Mouse (Mus musculus) natural killer cell, adult 2 months (primary cell): ENCODE results near the gene Arhgap15.
A peak's percentile ranks its signal among the peaks of the same experiment; 100 is the strongest.
"Not testable (repeated sequence)": the region's sequence is repeated elsewhere in the genome, so short reads cannot be mapped to it uniquely, and the experiment has no call there.

ENCODE experiments used
- DNase-seq, 2 experiments: peaks; one replicate each; pipeline ENCODE4 v3.0.0; 2022; ENCODE audit warnings: low spot score in 2 of 2

The Arhgap15 gene

GRCm38 (mm10) chr2:43748287-43748983, at the start of gene Arhgap15:
Gene Arhgap15 (plus strand): TSS chr2:43748824.
- peak; percentile 58 to 60 for DNase-seq

GRCm38 (mm10) chr2:43712611-43713138, 35.9 kb upstream of the Arhgap15 start:
- no peak for DNase-seq

- DNase-seq = peak; percentile 47 to 69
These were observed 26.0 kb upstream of the Arhgap15 start for GRCm38 (mm10) chr2:43722446-43723103.

- no peak for DNase-seq
These were observed 25.5 kb upstream of the Arhgap15 start for GRCm38 (mm10) chr2:43723104-43723541.

- no peak for DNase-seq
These were observed 21.4 kb upstream of the Arhgap15 start for GRCm38 (mm10) chr2:43727181-43727580.

- peak; percentile 71 to 74 for DNase-seq
These were observed 20.9 kb upstream of the Arhgap15 start for GRCm38 (mm10) chr2:43727693-43728092.

GRCm38 (mm10) chr2:43728831-43729230, 19.8 kb upstream of the Arhgap15 start:
- no peak for DNase-seq

GRCm38 (mm10) chr2:43732396-43732795, 16.2 kb upstream of the Arhgap15 start:
- no peak for DNase-seq

- not testable (repeated sequence) for DNase-seq
These were observed 13.6 kb upstream of the Arhgap15 start for GRCm38 (mm10) chr2:43735071-43735470.

GRCm38 (mm10) chr2:43737546-43737945, 11.1 kb upstream of the Arhgap15 start:
- no peak for DNase-seq

GRCm38 (mm10) chr2:43738562-43739112, 10.0 kb upstream of the Arhgap15 start:
- peak; percentile 73 to 74 for DNase-seq

GRCm38 (mm10) chr2:43739190-43739818, 9.3 kb upstream of the Arhgap15 start:
- peak; percentile 7 to 60 for DNase-seq

- DNase-seq = no peak
These were observed 697 bp downstream of the Arhgap15 start for GRCm38 (mm10) chr2:43749321-43749720.

- no peak for DNase-seq
These were observed 7.3 kb downstream of the Arhgap15 start for GRCm38 (mm10) chr2:43755899-43756298.

GRCm38 (mm10) chr2:43756626-43757025, 8.0 kb downstream of the Arhgap15 start:
- DNase-seq = no peak

- DNase-seq = no peak
These were observed 13.1 kb downstream of the Arhgap15 start for GRCm38 (mm10) chr2:43761735-43762134.

- no peak for DNase-seq
These were observed 14.7 kb downstream of the Arhgap15 start for GRCm38 (mm10) chr2:43763279-43763678.

GRCm38 (mm10) chr2:43764456-43764855, 15.8 kb downstream of the Arhgap15 start:
- no peak for DNase-seq

GRCm38 (mm10) chr2:43766200-43766599, 17.6 kb downstream of the Arhgap15 start:
- DNase-seq = no peak

GRCm38 (mm10) chr2:43769850-43770570, 21.4 kb downstream of the Arhgap15 start:
- no peak for DNase-seq

- peak; percentile 32 to 48 for DNase-seq
These were observed 24.0 kb downstream of the Arhgap15 start for GRCm38 (mm10) chr2:43772640-43773039.
